Mouse (Mus musculus): ENCODE measurements around the gene Wdr90. TPM values are rescaled to one million over a fixed set of nuclear protein-coding genes. Genes with fewer than 3 reads are reported as not detected.

The Wdr90 gene
- total RNA-seq, 2 experiments from 2014 or later: 26.4 to 52.8 TPM

DNA sequence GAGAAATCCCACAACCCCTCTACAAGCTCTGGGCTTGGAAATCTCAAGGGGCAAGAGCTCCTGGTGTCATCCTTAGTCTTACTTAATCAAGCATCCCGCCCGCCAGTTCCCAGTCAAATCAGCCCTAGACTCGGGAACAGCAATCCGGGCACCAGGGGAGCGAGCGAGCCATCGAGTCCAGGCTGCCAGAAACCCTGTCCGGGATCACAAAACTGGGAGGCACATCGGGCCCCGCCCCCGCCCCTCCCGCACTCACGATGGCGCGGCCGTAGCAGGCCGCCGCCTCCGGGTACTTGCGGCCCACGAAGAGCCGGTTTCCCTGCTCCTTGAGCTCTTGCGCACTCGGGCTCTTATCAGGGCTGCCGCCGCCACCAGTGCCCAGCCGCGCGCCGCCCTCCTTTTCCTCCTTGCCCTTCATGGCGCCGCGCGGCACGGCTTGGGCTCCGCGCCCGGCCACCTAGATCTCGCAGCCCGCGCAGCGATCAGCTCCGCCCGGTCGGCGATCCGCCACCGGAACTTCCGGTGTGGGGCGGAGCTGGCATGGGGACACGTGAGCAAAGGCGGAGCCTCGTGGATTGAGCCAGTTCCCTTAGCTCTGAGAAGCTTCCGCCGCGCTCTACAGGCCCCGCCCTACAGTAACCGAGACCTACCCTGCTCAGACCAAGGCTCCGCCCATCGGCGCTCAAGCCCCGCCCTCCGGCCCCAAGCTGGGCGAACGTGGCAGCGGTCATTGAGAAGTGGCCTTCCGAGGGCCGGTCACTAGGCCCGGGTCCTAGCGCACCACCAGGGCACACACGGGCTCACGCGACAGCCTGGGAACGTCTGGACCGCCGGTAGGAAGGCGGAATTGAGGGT lies 28.6 kb downstream of the Wdr90 start:
- ATAC-seq (replicated peaks; ENCODE audit: low FRiP score, poor library complexity, severe bottlenecking): peak; percentile 80

DNA sequence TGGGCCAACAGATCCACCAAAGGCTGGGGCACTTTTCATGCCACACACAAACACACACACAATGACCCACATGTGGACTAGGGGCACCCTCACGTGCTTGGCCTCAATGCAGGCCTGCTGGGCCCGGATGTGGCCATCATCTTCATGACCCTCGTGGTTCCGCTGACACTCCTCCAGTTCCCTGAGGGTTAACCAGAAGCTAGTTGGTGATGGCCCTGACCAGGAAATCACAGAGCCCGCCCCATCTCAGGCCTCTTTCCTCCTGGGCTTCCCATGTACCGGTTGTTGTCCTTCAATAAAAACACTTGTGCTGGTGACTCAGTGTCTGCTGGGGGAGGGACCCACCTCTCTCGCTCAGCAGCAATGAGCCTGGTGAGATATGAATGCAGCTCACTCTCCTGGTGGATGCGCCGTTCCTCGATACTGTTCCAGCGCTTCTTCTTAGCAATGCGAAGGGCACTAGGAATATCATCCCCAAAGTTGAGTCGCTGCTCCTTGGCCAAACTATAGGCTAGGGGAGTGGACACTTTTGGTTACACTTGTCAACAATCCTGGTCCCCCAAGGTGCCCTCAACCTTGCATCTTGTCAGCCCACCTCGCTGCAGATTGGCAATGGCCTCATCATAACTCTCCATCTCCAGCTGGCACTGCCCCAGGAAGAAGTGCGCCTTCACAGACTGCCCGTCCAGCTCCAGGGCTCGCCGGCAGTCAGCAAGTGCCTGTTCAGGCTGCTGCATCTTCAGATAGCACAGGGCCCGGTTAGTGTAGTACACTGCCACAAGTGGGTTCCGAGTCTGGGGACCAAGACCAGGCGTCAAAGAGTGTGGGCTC lies 29.6 kb downstream of the Wdr90 start:
- no peak for ATAC-seq (replicated peaks; ENCODE audit: low FRiP score, poor library complexity, severe bottlenecking)

DNA sequence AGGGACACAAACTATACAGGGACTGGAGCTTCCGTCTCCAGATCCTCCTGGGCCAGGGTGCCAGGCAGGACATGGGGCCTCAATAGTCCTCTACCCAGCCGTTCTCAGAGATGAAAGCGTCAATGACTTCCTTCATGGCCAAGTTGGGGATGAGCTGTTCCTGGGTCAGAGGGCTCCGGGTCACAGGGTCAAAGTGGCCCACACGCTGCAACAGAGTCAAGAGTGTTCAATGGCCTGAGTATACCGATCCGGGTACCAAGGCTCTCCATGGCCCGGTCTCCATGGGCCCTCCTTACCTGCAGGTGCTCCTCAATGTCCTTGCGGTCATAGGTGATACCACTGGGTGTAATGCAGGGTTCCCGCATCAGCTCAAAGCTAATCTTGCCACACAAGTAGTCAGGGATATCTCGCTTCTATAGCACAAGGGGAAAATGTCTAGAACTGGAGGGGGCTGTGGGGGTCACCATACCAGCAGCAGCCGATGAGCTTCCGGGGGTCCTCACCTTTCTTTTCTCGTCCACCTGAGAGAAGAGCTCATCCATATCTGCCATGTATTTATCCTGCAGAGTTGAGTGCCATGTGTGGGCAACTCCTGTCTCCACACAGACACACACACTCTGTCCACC lies 30.4 kb downstream of the Wdr90 start:
- no peak for ATAC-seq (replicated peaks; ENCODE audit: low FRiP score, poor library complexity, severe bottlenecking)

DNA sequence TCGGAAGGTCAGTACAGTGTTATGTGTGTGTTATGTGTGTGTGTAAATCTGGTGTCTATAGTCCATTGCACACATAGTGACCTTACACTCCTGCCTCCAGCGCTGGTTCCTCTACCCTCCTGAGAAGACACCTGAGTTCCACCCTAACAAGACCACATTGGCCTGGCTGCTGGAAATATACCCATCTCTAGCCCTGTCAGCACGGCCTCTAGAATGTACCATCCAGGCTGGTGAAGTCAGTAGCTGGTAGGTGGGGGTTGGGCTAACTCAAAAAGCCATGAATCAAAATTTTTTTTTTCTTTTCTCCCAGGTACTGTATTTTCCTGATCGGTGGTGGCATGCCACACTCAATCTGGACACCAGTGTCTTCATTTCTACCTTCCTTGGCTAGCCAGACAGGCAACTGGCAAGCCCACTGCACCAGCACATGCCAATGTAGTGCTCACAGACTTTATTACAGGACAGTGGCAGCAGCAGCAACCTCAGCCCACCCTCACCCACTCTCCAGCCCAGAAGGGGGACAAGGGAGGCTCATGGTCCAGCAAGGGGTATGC lies 31.0 kb downstream of the Wdr90 start:
- no peak for ATAC-seq (replicated peaks; ENCODE audit: low FRiP score, poor library complexity, severe bottlenecking)

DNA sequence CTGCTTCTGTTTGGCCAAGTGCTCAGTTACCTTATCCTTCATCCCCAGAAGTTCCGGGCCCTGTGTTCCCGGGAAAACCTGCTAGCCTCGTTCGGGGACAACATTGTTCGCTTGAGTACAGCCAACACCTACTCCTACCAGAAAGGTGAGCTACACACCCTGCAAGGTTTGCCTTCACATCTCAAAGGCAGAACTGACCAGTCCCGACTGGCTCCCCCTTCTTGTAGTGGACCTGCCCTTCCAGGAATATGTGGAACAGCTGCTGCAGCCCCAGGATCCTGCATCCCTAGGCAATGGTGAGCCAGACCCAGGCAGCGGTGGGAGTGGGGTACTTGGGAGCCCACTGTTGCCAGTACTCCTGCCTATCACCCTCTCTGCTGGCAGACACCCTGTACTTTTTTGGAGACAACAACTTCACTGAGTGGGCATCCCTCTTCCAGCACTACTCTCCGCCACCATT lies 31.7 kb downstream of the Wdr90 start:
- ATAC-seq (replicated peaks; ENCODE audit: low FRiP score, poor library complexity, severe bottlenecking): no peak

DNA sequence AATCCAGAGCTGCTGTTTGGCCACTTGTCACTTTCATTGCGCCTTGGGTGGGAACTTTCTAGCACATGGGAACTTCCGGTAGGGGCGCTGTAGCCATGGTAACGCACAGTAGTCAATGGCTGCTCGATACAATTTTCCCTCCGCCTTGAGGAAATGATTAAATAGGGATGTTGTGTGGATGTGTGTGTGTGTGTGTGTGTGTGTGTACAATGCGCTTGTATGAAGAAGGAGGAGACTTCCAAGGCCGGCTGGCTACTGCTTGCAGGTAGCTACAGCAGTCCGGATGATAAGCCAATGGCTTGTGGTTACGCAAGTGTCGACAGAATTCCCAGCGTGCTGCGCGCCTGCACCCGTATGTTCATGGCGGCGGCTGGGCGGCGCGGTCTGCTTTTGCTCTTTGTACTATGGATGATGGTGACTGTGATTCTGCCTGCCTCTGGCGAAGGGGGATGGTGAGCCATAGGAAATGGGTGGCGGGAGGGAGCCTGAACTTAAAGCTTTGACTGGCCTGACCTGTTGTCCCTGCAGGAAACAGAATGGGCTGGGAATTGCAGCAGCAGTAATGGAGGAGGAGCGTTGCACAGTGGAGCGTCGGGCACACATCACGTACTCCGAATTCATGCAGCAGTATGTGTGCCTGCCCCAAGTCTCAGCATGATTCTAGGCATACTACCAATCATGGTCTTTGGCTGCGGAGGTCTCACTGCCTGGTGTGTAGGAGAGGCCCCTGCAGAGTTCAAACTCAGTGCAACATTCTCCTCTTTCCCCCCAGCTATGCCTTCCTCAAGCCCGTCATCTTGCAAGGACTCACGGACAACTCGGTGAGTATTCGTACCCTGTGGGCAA lies 32.4 kb downstream of the Wdr90 start, which contains the start of gene Jmjd8:
Gene Jmjd8, plus strand, starts transcription at position 156 of the 846 bp plus-strand sequence.
- ATAC-seq (replicated peaks; ENCODE audit: low FRiP score, poor library complexity, severe bottlenecking): peak; percentile 62

DNA sequence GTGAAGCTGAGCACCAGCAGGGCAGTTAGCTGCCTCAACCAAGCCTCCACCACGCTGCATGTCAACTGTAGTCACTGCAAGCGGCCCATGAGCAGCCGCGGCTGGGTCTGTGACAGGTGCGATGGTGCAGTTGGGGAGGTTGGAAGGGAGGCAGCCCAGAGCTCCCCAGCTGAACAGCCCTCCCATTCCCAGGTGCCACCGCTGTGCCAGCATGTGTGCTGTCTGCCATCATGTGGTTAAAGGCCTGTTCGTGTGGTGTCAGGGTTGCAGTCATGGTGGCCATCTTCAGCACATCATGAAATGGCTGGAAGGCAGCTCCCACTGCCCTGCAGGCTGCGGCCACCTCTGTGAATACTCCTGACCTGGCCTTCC lies 33.1 kb downstream of the Wdr90 start:
- no peak for ATAC-seq (replicated peaks; ENCODE audit: low FRiP score, poor library complexity, severe bottlenecking)

DNA sequence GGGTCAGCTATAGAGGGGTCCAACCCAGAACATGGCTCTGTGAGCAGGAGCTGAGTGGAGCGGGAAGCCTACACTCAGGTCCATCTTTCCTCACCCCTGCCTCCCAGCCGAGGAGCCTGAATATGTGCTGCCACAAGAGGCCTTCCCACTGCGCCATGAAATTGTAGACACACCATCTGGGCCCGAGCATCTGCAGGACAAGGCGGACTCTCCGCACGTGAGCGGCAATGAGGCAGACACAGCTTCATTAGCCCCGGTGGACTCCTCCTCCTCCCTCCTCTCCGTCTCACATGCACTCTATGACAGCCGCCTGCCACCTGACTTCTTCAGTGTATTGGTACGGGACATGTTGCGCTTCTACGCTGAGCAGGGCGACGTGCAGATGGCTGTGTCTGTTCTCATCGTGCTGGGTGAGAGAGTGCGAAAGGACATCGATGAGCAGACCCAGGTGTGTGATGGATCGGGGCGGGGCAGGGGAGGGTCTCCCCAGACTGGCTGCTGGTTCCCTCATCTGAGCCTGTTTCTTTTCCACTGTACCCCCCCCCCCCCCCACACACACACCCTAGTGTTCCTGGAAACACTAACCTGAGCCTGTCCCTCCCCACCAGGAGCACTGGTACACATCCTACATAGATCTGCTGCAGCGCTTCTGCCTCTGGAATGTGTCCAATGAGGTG lies 33.6 kb downstream of the Wdr90 start:
- ATAC-seq (replicated peaks; ENCODE audit: low FRiP score, poor library complexity, severe bottlenecking): no peak

DNA sequence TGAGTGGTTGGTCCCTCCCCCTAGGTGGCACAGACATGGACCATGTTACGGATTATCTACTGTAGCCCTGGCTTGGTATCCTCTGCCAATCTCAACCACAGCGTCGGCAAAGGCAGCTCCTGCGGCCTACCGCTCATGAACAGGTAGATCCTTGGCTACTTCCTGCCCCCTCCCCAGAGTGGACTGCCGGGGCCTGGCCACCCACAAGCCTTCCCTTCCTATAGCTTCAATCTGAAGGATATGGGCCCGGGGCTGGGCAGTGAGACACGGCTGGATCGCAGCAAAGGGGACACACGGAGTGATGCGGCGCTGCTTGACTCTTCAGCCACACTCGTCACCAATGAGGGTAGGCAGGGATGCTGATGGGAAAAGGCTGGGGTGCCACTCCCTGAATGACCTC lies 34.3 kb downstream of the Wdr90 start:
- ATAC-seq (replicated peaks; ENCODE audit: low FRiP score, poor library complexity, severe bottlenecking): no peak

DNA sequence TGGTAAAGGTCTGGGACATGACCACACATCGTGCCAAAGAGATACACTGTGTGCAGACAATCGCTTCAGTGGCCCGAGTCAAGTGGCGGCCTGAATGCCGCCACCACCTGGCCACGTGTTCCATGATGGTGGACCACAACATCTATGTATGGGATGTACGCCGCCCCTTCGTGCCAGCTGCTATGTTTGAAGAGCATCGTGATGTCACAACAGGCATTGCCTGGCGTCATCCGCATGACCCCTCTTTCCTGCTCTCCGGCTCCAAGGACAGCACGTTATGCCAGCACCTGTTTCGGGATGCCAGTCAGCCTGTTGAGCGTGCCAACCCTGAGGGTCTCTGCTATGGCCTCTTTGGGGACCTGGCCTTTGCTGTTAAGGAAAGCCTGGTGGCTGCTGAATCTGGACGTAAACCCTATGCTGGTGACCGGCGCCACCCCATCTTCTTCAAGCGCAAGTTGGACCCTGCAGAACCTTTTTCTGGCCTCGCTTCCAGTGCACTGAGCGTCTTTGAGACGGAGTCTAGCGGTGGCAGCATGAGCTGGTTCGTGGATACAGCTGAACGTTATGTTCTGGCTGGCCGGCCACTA lies 35.2 kb downstream of the Wdr90 start:
- ATAC-seq (replicated peaks; ENCODE audit: low FRiP score, poor library complexity, severe bottlenecking): no peak

DNA sequence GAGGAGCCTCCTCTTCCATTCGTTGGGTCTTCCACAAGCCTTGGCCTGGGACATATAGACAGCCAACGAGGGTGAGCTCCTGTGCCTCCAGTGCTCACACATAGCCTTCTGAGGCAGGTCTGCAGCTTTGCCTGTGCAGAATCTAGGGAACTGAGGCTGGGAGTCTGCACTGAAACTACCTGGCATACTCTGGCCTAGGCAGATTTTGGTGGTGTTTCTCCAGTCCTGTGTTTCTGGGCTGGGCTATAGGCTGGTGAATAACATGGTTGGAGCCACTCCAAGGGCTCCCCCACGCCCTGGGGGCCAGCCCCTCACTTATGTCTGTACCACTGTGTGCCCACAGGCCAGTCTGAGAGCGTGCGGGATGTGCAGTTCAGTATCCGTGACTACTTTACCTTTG lies 36.0 kb downstream of the Wdr90 start:
- no peak for ATAC-seq (replicated peaks; ENCODE audit: low FRiP score, poor library complexity, severe bottlenecking)

DNA sequence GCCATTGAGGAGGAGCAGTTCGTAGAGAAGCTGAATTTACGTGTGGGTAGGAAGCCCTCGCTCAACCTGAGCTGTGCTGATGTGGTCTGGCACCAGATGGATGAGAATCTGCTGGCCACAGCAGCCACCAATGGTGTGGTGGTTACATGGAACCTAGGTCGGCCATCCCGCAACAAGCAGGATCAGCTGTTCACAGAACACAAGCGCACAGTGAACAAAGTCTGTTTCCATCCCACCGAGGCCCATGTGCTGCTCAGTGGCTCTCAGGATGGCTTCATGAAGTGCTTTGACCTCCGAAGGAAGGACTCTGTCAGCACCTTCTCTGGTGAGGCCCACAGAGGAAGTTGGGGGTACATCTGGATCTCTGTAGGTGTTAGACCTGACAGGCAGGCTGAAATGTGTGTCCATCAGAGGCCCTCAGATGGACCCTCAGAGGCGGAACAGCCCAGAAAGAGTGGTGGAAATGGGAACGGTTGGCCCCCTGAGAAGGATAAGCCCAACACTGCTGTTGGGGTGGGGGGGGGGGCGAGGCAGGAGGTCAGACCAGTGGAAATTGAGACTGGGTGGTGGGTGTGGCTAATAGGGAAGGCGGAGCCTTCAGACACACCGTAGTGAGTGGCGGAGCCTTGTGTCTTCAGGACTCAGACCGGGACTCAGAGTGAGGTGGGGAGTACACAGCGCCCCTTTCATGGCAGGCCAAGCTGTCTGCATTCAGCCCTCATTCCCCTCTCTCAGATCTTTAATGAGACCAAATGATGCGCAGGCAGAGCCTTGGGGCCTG lies 36.7 kb downstream of the Wdr90 start:
- no peak for ATAC-seq (replicated peaks; ENCODE audit: low FRiP score, poor library complexity, severe bottlenecking)

DNA sequence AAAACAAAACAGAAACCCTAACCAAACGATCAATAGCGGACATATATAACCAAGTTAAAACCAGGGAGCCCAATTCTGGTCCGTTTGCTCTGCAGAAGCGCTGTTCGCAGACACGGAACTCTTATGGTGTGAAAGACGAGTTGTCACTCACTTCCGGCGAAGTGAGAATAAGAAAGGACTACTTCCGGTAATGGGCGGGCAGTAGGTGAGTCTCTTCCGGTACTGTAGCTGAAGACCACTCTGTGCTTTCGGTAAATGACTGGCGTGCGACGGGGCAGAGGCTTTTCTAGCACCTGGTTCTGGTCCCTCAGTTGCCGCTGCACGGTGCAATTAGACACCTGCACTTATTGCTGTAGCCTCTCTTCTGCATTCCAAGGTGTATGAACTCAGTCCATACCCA lies 37.8 kb downstream of the Wdr90 start, which contains the start of gene Wdr24:
Gene Wdr24, plus strand, starts transcription at position 176 of the 400 bp plus-strand sequence.
- ATAC-seq (replicated peaks; ENCODE audit: low FRiP score, poor library complexity, severe bottlenecking): peak; percentile 88

DNA sequence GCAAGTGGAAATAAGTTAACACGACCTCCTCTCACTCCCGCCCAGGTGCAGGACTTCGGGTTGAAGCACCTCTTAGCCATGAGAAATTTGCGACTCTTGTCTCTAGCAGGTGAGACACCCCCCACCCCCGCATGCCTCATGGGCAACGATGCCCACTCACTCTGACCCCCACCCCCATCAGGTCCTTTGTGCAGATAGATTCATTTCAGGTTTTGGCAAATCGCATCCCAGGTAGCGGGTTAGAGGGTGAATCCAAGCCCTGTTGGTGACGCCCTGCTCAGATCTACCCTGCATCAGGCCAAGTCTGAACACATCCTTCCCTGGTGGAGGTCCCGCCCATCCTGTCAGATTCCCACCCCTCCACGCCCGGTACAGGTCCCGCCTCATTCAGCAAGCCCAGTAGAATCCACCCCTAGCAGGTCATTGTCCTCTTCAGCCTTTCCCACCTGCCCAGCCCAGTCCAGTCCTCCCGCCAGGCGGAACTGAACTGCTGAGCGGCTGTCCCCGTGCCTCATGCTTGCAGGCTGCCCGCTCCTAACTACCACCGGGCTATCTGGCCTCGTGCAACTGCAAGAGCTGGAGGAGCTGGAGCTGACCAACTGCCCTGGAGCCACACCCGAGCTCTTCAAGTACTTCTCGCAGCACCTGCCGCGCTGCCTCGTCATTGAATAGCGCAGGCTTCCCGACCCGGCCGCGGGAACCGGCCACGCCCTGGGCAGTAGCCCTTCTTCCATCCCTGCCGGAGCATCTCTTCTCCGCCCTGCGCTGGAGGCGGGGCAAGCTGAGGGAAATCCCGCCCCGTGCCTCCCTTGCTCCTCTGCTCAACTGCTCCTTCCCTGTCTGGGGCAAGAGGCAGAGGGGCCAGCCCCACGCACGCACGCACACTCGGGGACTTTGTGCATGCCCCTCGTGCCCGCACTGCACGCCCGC lies 42.2 kb downstream of the Wdr90 start:
- peak; percentile 72 for ATAC-seq (replicated peaks; ENCODE audit: low FRiP score, poor library complexity, severe bottlenecking)

DNA sequence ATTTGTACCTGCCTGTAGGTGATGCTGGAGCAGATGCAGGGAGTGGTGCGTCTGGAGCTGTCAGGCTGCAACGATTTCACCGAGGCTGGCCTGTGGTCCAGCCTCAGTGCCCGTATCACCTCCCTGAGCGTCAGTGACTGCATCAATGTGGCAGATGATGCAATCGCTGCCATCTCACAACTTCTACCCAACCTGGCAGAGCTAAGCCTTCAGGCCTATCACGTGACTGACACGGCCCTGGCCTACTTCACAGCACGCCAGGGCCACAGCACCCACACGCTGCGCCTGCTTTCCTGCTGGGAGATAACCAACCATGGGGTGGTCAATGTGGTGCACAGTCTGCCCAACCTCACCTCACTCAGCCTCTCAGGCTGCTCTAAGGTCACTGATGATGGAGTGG lies 43.6 kb downstream of the Wdr90 start:
- no peak for ATAC-seq (replicated peaks; ENCODE audit: low FRiP score, poor library complexity, severe bottlenecking)

DNA sequence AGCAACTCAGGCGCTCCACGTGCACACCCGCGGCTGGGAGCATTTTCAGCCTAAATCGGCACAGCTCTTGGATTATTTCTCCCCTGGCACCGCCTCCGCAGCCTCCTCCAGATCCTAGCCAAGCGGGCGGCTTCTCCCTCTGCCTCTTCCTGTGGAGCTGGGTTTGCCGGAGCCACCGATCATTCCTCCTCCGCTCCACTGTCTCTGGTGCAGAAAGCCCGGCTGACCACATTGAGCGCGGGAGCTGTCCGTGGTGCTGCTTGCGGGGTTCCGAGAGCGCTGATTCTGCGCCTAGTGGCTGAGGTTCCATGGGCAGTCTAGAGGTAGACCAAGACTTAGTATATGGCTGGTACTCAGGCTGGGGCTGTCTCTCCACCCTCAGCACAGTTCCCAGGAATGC lies 47.8 kb downstream of the Wdr90 start:
- ATAC-seq (replicated peaks; ENCODE audit: low FRiP score, poor library complexity, severe bottlenecking): peak; percentile 45
